Mouse (Mus musculus) heart, postnatal 14 days (tissue): ENCODE measurements around the gene Iqce. TPM values are rescaled to one million over a fixed set of nuclear protein-coding genes. Genes with fewer than 3 reads are reported as not detected.
A peak's percentile ranks its signal among the peaks of the same experiment; 100 is the strongest.

ENCODE experiments used
- DNase-seq, 2 experiments: peaks; one replicate each; pipeline ENCODE4 v3.0.0; 2021 to 2022
- intact Hi-C: fragments of 180-260 bp; cut with DNase I; formaldehyde crosslinking; loops from one replicate; pipeline ENCODE4 v1.15.1; 2025
- total RNA-seq, 2 experiments: library from RNA; stranded (reverse); gene quantifications; 2 replicates each; pipeline ENCODE4 v1.2.3; 2021

Iqce gene
- total RNA-seq, 2 experiments from 2014 or later: 8.1 to 10.2 TPM

DNA sequence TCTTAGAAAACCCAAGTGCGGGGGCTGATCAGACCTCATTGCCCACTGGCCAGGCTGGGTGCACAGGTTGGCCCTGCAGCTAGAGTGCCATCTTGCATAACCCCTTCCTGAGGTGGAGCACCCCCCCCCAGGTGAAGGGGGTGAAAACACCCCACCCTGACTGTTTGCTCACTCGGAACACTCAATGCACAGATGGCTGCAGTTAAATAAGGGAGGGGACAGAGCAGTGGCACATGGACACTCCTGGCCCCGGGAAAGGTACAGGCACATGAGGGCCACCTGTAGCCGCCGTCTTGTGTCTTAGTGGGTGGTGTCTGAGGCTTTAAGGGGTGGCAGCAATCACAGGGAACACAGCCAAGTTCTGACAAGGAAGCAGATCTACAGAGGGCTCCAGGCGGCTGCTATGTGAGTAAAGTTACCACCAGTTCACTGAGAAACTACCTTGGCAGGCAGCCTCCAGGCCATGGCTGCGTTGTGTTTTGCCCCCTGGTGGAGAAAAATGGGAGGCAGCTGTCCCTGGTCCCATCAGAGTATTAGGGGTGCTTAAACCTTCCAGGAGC, 38.5 kb downstream of the Iqce start:
- intact Hi-C loops: loop anchor here (2.0 kb wide), 2 partner anchors 35 to 123 kb away; no protein-coding TSS in a partner anchor
- peak; percentile 70 to 86 for DNase-seq

DNA sequence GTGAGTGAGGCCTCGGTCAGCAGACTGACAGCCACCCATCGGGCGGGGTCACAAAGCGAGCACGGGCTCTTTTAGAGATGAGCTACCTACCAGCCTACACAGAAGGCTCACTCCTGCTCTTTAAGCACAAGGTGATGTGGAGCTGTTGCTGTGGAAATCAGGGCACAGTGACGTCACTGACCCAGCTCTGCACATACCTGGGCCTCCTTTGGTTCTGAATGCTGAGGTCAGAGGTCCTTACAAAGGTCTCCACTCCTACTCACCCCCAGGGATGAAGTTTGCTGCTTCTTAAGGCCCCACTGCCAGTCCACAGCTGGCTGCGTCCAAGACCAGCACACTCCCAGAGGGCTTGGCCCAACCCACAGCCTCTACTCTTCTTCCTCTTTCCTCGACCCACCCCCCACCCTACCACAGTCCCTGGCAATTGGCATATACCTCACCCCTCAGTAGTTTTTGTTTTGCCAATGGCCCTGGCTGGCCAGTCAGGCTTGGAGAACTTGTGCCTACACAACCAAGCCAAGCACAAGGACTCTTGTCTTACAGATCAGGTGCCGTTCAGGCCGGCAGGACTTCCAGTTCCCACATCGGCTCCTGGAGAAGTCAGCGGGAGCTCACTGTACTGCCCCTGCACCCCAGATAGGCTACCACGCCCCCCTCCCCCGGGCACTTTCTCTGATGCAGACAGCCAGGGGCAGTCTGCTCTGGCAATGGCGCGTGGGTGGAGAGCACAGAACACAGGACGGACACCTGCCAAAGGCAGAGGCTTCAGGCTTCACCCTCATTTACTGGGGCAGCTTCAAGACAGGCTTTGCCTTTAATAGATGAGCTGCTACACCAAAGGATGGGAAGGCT, 39.2 kb downstream of the Iqce start:
- DNase-seq: no peak
- intact Hi-C loops: no loop called here

DNA sequence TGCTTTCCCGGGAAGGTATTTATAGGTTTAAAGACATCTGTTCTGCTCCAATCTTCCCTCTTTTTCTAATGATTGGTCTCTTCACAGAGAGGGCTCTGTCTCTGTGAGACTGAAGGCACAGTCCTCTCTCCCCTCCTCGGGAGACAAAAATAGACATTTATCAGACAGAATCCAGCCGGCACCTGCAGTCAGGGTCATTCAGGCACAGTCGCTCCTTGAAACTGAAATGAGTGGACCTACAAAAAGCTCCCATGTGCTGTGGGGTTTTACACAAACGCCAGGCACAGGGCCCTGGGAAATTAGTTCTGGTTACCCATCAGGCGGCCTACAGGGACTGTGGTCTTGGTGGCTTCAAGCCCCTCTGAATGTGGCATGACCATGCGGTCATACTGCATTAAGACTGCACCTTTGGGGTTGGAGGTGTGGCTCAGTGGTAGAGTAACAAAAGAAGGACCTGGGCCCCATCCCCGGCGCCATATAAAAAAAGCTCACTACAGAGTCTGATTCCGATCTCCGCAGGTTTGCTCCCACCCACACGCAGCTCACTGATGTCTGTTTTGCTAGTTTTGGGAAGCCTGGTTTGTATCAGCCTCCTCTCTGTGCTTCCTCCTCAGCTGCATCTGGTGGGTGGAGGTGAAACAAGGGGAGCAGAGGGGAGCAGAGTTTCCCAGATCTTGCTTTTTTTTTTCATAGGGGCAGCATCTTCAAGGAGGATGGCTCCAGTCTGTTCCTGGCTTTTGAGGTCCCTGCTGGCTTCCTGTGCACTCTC, 40.1 kb downstream of the Iqce start:
- intact Hi-C loops: no loop called here

DNA sequence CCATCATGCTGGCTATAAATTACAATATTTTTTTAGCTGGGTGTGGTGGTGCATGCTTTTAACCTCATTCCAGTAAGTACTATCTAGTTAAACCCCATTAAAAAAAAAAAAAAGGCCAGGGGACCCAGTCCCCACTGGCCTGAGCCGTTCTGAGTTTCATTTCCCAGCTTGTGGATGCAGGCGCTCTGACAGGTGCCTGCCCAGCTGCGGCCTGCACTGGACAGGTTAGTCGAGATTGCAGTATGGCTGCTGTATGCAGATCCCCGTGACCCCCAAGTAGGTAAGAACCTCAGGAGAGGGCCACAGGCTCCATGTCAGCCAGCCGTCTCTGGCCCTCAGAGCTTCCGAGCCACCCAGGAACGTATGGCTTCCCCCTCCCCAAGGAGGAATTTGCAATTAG, 40.8 kb downstream of the Iqce start:
- intact Hi-C loops: no loop called here
- no peak for DNase-seq

More for the DNA sequence above, 40.1 kb downstream of the Iqce start:
- no peak for DNase-seq

DNA sequence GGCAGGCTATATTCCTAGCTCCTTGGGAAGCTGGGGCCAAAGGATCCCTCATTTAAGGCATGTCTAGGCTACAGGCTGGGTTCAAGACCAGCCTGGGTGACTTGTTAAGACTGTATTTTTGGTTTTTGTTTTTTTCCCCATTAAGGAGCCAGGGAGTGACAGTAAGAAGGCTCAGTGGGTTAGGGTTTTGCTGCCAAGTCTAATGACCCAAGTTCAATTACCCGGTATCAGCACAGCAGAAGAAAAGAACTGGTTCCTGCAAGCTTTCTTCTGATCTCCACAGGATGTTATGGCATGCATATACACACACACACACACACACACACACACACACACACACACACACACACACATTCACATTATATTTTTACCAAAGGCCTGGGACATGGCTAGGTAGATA, 41.8 kb downstream of the Iqce start:
- DNase-seq: no peak
- intact Hi-C loops: no loop called here

DNA sequence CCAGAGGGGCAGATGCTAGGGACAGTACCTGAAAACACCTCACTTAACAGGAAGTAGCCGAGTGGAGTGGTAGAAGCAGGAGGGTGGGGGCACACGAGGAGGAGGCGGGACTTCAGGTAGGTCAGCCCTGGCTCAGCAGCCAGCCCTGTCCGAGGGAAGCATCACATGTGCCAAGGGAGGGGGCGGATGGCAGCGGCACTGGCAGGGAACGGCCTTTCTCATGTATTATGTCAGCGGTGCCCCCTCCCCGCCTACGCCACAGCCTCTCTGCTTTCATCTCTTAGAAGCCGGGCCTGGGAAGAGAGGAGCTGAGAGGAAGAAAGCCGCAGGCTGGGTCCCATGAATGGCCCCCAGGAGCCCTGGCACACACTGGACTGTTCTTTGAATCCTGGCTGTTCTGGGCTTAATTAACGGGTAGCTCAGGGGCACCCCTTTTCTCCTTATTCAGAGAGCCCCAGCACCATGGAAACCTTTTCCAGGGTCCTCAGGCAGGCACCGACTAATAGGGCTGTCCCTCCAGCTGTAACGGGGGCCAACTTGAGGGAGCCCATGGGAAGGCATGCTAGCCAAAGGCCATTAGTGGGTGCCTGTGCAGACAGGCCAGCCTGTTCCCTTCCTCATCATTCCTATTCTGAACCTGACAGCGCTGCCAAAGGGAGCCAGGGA, 42.4 kb downstream of the Iqce start:
- intact Hi-C loops: no loop called here
- DNase-seq: no peak

DNA sequence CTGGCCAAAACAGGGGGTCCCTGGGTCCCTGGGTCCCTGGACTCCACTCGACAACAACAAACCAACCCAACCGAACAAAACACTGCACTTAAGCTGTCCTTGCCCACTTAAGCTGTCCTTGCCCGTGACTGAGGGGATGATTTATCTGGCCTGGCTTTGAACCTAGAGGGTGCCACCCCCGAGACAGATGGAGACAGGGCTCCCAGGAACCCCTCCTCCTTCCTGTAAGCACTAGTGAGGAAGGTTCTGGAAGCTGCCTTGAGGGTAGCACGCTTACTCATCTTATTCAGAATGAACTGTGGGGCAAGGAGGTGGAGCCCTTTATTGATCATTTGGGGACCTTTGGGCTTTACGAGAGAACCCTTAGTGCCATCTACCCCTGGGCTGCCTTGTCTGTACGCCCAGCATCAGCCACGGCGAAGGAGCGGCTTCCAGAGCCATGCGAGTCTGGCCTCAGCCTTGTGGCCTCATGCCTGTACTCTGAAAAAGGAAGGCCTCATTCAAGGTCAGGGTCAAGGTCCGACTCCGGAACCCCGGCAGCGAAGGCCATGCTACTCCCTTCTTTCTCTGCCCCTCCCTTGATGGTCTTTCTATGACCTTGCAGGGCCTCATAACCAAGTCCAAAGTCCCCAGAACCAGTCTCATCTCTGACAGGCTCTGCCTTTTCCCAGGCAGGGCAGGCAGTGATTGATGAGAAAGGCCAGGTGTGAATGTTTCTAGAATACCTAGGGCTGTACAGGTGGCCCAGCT, 47.9 kb downstream of the Iqce start:
- DNase-seq: no peak
- intact Hi-C loops: no loop called here

DNA sequence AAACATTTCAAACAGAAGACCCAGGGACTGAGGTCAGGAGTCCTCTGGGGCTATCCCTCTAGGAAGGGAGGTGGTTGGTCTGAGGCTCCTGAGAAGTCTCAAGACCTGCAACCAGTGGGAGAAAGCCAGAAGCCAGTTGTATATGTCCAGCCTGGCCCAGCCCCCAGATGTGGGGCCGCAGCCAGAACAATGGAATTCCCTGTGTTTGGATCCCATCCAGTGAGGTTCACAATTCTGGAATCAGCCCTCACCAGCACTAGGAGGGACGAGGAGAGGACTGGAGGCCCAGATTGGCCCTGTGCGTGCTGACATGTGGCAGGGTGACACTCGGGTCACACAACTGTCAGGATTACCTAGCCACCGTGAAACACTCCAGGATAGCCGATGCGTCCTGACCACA, 49.6 kb downstream of the Iqce start:
- intact Hi-C loops: no loop called here
- peak in 1 of 2 experiments; percentile 60 for DNase-seq

DNA sequence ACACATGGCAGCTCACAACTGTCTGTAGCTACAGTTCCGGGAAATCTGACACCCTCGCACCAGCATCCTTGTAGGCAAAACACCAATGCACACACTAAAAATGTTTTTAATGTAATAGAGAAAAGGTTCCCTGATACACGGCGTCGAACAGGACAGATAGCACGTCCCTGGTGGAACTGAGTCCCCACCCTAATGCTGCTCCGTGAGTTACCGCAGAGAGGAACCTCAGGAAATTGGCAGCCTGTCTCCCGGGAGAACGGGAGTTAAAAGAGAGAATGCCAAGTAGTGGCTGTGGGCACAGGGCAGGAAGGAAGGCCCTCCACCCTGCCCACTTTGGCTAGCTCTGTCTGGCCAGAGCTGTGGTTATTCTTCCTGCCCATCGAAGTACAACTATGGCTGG, 50.9 kb downstream of the Iqce start:
- DNase-seq: no peak
- intact Hi-C loops: no loop called here

DNA sequence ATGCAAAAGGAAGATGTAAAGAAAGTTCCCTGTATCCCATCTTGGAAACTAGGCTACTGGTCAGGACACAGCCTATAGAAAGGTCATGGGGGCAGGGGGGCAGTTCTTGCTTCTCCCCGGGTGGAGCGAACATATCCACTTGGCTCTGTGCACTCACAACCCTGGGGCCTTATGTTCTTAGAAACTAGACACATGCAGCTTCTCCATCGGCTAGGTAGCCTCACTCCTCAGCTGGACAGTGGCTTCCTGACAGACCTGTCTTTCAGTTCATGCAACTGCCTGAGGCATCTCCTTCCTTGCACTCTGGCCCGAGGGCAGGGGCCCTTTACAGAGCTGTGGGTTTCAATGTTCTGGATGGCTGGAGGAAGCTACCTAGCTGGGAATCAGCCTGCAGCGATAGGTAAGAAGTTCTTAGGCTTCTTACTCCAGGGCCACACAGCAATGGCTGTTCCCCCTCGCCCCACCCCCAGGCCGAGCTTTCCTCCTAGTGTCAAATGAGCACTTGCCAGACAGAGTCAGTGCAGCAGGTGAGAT, 52.2 kb downstream of the Iqce start:
- intact Hi-C loops: no loop called here
- no peak for DNase-seq

DNA sequence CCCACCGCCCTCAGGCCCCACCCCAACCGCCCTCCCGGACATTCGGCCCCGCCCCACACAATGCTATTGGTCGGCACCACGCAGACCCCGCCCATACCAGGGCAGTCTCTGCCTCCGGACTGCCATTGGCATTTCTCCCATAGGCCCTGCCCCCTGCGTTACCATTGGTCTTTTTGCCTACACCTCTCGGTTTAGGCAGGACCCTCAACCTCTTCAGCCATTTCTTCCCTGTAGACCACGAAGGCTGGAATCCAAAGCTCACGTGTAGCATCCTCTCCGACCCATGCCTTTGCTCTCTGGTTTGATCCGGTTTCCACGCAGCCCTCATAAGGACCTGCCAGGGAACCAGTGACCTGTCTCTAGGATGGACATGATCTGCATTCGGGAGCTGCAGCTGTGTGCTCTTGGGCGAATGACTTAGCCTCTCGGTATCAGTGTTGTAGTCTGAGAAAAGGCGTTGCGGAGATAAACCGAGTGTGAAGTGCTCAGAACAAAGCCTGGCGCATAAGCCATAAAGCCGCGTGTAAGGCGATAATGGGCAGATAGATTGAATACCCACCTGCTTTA, 53.0 kb downstream of the Iqce start:
- DNase-seq: peak; percentile 97 to 98
- intact Hi-C loops: no loop called here

DNA sequence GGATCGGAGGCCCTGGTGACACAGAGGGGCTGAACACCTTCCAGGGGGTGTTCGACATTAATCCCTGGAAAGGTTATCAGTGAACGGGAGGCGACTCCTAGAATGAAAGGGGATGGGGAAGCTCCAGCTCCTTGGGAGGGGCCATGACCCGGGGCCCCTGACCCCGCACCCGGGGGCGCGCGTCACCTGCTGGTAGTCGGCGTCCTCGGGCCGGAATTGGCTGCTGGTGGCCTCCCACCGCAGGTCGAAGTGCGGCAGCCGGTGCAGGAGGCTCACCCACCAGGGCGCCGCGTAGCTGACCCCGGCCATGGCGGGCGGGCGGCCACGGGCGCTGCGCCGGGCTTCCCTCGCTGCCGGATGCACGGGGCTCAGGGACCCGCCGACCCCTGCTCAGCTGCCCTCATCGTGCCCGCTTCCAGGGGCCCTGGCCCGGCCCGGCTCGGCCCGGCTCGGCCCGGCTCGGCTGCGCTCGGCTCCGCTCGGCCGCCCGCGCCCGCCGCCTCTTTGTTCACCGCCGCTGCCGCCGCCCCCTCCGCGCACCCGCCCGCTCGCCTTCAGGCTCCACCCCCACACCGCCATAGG, 53.6 kb downstream of the Iqce start, which contains the start of gene Ttyh3:
Ttyh3 (minus strand) TSS at position 513 of the 582 bp plus-strand sequence.
- intact Hi-C loops: no loop called here
- no peak for DNase-seq

DNA sequence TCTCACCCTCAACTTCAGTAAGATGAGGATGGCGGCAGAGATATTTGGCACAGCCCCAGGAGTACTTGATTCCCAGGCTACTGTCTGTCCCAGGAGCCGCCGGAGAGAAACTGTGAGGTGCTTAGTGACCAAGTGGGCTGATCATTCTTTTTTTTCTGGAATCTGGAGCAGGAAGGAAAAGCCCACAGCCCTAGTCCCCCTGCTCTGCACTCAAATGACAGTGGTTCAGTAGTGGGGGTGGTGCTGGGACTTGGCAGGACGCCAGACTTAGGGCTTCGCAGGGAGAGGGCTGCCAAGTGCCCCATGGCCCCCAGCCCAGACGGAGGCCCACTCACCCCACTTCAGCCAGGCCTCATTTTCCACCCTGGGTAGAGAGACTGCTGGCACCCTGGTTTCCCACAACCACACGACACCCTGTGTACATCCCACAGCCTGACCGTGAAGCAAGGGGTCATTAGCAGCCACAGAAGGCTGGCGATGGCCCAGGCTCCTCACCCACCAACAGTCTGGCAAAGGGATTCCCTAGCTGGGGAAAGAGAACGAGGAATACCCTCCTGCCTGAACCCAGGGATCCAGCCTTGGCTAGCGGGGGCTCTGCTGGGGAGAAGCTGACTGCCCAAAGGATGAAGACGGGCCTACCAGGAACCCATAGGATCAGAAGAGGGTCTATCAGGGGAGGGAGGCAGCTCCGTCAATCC, 54.2 kb downstream of the Iqce start:
- intact Hi-C loops: no loop called here
- DNase-seq: peak; percentile 52 to 62

DNA sequence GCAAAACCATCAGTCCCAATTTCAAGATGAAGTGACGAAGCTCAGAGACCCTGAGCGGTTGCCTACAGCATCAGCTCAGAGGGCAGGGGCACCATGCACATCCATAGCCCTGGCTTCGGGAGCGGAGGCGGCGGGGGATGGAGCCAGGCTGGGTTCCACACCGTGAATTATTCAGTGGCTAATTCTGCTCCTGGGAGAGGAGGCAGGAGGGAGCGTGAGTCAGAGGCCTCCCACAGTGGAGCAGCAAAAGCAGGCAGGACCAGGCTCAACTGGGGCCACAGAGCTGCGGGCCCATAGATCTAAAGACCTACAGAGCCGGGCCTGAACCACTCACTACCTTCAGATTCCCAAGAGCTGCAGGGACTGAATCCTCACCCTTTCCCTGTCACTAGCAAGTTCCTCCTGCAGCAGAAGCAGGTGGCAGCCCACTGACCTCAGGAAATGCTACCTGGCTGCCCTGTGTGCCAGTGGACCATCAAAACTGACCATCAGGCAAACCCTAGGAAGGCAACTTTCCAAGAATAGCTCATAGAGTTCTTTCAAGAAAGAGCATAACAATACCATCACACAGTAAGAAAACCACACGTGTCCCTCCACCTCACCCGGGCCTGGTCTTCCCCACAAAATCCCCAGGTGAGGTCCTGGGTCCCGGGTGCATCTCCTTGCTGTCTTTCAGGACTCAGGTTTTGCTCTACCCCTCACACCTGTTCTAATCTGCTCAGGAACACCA, 55.0 kb downstream of the Iqce start:
- DNase-seq: no peak
- intact Hi-C loops: no loop called here

DNA sequence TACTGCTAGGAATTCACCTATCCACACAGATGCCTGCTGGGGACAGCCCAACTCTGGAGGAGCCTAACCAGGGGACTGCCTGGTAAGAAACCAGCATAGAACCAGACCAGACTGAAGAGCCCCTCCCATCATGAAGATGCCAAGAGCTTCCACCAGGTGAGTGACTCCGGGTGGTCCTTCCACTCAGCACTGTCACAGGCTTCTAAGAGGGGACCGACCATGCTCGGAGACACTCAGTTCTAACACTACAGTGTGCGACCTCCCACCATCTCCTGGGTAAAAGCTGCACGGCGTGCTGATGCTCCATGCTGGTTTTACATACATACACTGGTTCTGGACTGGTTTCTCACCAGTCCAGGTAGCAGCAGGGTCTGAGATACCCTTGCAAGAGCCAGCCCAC, 56.0 kb downstream of the Iqce start:
- DNase-seq: no peak
- intact Hi-C loops: no loop called here

DNA sequence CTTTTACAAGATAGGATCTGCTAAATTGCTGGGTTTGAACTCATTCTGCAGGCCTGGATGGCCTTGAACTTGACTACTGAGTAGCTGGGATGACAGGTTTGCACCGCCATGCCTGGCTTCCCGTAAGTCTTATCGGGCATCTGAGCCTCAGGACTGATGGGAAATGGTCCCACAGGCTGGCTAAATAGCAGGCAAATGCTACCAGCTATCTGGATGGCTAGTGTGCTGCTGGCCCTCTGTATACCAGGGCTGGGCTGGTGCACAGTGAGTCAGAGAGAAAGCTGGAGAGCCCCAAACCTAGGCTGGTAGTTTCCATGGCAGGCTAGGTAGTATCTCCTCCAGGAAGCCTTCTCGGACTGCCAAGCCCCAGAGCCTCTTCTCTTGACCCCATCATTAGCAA, 56.7 kb downstream of the Iqce start:
- intact Hi-C loops: no loop called here
- DNase-seq: no peak

DNA sequence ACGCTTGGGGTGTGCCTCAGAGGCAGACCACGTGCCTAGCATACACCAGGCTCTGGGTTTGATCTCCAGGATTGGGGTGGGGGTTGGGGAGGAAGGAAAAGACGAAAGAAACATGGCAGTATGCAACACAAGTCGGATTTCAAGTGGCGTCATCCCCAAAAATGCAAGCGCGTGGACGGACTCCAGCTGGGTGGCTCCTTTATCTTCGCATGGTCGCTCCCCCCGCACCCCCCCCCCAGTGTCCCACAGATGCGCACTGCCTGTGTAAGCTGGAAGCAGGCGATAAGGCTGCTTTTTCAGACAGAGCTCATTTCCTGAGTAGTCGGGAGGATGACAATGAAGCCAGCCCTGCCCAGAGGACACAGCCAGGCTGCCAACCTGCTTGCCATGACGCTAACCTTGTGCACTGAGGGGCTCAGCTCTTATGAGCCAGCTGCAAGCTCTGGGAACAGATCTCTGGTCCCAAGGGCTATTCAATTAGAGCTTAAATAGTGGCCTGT, 57.4 kb downstream of the Iqce start:
- intact Hi-C loops: no loop called here
- DNase-seq: peak; percentile 48 to 53

DNA sequence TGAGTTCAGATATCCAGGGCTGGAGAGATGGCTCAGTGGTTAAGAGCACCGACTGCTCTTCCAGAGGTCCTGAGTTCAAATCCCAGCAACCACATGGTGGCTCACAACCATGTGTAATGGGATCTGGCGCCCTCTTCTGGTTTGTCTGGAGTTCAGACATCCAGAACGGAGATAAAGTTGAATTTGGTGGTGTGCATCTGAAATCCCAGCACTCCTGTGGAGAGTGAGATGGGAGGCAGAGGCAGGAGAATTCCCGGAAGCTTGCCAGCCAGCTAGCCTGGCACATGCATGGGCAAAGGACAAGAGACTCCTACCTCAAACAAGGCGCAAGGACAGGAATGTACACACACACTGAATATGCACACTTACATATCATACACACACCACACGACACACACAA, 57.9 kb downstream of the Iqce start:
- intact Hi-C loops: no loop called here
- no peak for DNase-seq
